Mouse (Mus musculus) cerebellum, adult 11-12 months (tissue): Measurements from ENCODE around the gene Vps53.

Experiments
- DNase-seq: peaks from one replicate; pipeline ENCODE4 v3.0.0; 2022

Gene Vps53

GRCm38 (mm10) chr11:76167079-76167765 lies 12.2 kb downstream of the Vps53 start:
- DNase-seq: peak; percentile 52

DNA sequence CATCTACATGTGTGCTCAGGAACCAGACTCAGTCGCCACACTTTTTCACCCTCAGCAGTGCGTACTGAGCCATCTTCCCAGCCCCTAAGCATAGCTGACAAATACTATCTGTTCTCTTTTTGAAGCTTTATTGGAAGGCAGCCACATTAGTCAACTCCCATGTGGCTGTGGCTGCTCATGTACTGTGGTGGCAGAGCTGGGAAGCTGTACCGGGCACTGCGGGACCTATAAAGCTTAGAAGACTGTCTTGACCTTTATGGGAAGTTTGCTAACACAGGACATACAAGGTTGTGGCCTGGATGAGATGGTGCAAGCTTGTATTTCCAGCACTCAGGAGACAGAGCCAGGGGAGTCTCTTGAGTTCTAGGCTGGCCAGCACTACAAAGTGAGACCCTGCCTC lies 12.8 kb downstream of the Vps53 start:
- DNase-seq: no peak

DNA sequence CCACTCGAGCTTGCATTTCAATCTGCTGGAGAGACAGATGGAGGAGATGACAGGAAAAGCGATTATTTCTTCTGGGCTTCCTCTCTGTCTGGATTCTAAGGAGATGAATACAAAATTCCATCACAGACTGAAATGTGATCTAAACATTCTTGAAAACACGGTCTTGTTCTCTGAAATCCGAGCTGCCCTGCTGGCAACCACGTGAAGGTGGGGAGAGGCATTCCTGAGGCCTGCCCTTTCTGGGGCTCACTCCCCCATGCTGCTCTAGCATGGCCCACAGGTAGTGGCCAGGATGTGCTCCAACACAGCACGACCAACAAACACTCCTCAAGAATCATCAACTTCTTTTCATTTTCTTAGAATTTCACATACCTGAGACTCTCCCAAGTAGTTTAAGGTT lies 19.2 kb downstream of the Vps53 start:
- no peak for DNase-seq

DNA sequence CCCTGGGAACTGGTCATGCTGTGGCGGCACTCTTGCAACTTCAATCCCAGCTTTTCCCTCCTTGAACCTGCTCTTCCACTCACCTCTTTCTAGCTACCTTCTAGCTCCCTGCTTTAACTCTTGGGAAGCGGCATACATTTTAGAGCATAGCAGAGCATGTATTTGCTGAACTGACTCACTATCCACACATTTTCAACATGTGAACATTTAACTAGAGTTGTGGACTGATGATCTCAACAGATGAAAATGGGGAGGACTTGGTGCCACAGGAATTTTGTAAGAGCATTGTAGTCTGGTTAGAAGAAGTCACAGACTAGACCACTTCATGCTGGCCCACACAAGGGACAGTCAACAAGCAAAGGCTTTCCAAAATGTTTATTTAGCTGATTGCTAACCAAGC lies 21.1 kb downstream of the Vps53 start:
- no peak for DNase-seq

DNA sequence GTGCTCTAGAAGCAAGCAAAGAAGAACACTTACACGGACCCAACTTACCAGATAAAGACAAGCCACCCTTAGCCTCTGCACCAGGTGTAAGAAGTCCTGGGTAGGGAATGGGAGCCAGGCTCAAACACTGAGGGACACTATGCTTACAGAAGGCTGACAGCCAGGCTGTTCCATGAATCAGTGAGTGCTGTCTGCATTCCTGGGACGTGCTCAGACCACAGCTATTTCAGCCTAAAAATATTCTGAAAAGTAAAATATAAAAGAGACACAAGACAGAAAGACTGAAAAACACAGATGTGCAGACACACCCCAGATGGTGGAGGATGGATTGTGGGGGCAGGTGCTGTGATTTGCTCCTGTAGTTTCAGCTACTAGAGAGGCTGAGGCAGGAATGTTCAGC lies 24.6 kb downstream of the Vps53 start:
- DNase-seq: no peak

GRCm38 (mm10) chr11:76154200-76154599 lies 25.2 kb downstream of the Vps53 start:
- DNase-seq: no peak

DNA sequence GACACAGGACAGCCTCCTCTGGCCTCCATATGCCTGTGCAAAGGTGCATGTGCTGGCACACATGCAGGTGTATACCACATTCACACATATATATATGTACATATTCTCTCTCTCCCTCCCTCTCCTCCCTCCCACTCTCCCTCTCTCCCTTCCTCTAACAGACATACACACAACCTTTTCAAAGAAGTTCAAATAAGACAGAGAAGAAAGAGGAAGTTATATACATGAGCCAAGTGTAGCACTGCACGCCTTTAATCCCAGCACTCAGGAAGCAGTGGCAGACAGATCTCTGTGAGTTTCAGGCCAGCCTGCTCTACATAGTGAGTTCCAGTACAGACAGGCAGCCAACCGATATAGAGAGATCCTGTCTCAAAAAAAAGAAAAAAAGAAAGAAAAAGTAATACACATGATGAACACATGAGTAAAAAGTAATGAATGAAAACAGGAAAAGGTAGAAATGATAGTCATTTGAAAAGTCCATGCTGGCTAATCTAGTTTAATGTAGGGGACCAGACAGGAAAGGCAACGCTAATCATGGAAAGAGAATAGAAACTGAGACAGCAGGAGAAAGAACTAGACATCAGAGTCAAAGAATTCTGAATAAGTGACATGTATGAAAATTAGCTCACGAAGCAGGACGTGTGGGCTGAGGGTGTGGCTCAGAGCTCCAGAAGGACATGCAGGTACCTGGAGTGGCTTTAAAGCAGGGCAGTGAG lies 26.1 kb downstream of the Vps53 start:
- no peak for DNase-seq

DNA sequence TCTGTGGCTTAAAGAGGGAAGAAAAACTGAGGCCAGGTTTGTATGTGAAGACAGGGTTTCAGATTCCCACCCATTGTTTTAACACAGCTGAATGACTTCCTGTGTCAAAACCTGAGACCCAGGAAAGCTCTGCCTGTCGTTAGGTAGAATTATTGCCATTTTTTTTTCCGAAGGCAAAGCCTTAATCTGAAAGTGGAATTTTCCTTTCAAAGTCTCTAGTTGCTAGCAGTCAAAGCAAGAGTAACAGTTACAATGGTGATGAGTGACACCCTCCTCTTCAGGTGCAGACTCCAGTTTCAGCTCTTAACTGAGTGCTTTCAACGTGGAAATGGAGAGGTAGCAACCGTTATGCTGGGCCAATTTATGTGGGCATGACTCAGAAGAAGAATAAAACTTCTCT lies 28.5 kb downstream of the Vps53 start:
- no peak for DNase-seq

GRCm38 (mm10) chr11:76148055-76149008 lies 31.1 kb downstream of the Vps53 start:
- DNase-seq: no peak

DNA sequence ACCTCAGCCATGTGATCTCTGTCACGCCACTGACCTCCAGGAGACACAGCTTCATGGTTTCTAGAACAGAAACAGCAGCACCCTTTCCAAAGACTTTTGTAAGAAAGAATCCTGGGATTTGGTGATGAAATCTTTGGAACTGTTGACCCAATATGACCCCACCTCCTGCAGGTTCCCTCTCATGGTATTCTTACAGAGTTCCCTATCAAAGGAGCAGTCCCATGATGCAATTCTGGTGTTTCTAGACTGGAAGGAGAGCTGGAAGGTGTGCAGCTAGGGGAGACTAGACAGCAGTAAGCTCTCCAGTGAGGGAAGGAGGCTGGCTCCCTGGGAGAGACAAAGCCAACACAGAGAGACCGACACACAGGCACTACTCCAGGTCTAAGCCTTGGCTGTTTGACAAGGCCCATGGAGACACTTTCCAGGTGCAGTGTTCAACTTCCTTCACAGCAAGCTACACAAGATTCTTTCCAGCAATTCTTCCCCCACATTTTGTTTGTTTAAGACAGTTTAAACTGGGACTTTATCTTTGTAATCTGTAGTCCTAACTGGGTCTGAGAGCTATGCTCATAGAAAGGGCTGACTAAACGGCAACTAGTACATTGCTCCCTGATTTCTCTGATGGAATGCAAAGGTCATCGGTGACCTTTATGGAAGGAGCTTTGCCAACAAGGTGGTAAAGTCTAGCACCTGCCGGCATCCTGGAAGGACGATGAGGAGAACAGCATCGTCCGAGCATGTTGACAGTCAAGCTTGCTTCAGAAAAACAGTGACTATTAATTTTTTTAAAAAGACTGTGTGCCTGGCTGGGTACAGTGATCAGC lies 33.0 kb downstream of the Vps53 start:
- peak; percentile 26 for DNase-seq

GRCm38 (mm10) chr11:76145169-76145568 lies 34.3 kb downstream of the Vps53 start:
- DNase-seq: no peak

DNA sequence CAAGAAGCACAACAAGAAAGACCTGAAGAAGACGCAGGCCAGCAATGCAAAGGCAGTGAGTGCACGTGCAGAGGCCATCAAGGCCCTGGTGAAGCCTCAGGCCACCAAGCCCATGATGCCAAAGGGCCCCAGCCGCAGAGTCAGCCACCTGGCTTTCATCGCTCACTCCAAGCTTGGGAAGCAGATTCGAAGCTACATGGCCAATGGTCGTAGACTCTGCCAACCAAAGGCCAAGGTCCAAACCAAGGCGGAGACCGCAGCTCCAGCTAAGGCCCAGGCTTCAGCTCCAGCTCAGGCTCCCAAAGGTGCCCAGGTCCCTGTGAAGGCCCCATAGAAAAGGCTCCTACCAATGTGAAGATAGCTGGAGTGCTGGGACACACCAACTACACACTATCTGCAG lies 35.1 kb downstream of the Vps53 start:
- DNase-seq: no peak

GRCm38 (mm10) chr11:76137996-76138395 lies 41.5 kb downstream of the Vps53 start:
- DNase-seq: no peak

DNA sequence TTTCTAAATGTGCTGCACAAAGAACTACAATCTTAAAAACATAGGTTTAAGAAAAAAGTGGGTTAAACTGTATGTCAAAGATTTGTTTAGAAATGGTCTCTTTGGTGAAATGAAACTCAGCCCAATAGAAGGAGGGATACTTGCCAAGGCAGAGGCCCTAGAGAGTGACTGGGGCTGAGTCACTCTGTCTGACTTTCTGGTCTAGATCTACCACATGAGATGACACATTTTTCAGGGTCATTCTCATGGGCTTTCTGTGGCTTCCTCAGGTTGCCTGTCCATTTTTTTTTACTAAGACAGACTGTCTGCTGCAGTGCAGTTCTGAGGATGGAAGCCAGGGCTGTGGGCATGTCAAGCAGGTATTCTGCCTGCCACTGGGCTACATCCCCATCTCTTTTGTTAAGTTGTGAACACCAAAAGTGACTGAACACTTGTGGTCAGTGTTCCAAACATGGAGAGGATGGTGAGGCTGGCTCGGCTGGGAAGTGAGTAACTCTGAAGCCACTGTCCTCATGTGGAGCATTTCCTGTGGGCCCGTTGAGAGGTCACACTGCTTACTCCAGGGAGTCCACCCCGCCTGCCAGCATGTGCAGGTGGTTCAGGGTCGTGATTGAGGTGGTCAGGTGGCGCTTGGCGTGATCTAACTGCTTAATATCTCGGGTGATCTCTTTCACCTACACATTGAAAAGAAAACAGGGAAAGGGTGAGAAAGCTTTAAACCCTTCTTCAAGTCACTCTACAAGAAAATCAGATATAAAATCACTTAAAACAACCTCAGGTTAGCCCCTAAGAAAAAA lies 43.6 kb downstream of the Vps53 start:
- no peak for DNase-seq

DNA sequence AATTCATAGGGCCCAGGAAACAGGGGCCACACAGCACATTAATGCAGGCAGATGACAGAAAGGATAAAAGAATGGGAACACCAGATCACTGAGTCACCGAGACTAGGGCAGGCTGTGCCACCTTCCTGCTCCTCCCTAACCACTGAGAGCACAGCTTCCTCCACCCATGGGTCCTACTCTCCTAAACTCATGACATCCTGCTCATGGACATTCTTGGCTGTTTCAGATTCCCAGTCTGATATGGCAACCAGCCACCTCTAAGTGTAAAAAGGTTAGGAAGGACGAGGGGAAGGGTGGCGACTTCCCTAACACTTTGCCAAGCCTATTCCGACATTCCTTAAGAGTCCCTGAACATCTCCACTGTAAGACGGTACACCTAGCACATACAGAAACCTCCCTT lies 48.6 kb downstream of the Vps53 start:
- DNase-seq: no peak

- no peak for DNase-seq
Observed at GRCm38 (mm10) chr11:76125386-76125785, 54.1 kb downstream of the Vps53 start.

DNA sequence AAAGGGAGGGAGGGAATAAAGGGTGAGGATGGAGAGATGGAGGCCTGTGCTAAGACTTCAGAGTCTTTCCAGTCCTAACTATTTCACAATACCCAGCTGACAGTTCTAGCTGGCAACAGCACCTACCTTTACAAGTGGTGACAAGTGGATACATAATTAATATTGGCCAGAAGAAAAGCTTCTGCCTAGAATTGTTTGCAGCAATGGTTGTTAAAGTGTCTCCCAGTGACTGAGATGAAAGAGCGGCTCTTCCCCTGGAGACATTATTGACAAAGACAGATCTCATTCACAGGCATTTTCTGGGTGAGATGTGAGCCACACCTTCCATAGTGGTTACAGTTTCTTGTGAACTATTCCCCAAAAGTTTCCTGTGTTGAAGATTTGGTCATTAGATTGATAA lies 55.9 kb downstream of the Vps53 start:
- DNase-seq: no peak

DNA sequence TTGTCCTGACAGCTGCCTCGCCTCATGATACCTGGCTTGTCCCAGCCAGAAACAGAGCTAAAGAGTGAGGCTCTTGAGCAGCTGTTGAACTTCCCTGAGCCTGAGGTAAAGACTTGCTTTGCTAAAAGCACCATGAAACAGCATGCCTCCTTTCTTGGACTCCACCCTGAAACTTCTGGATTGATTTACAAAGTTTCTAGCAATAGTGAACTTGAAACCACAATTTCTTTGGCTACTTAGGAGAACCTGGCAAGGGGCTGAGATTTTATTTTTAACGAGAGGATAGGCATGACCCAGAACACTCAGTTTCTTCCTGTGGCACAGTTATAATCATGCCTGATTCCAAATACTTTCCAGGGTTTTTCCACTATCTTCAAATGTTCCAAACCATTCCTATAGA lies 56.9 kb downstream of the Vps53 start:
- no peak for DNase-seq

DNA sequence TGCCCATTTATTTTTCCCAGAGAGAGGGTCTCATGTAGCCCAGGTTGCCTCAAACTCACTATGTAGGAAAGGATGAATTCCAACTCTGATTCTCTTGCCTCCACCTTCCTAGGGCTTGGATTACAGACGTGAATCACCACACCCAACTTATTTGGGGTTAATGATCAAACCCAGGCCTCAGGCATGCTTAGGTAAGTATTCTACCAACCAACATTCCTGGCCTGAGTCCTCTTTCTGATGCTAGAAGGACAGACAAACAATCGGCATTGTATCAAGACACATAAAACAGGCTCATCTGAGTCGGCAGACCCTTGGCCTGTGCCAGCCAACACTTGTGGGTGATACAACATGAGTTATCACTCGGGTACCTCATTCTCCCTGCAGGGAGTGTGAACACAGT lies 58.4 kb downstream of the Vps53 start:
- no peak for DNase-seq

- DNase-seq: no peak
Observed at GRCm38 (mm10) chr11:76120407-76120901, 59.0 kb downstream of the Vps53 start.

- DNase-seq: no peak
Observed at GRCm38 (mm10) chr11:76110416-76110815, 69.0 kb downstream of the Vps53 start.
